Mouse (Mus musculus) testis, postnatal 14 days (tissue): ENCODE measurements around the gene Vmn2r105.

Experiments
- DNase-seq: peaks from one replicate; pipeline ENCODE4 v3.0.0; 2021; ENCODE audit warnings: low spot score

Gene Vmn2r105

DNA sequence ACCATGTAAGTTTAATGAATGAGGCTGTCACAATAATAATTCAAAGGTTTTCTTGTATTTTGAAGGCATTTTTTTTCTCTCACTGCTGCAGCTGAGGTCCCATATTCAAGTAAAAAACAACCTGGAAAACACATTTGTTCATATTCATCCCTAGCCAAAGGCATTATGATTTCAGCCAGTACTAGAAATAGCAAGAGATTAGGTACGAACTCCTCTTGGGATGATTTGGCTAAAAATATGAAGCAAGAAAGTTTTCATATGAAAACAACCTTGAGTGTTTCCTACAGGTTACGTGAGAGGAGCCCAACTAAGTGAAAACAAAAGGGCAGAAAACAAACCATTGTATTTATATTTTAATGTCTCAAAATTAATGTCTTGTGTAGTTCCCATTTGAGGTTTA lies at the start of gene Vmn2r105:
Gene Vmn2r105, minus strand, starts transcription at position 101 of the 400 bp plus-strand sequence.
- DNase-seq, result no peak

DNA sequence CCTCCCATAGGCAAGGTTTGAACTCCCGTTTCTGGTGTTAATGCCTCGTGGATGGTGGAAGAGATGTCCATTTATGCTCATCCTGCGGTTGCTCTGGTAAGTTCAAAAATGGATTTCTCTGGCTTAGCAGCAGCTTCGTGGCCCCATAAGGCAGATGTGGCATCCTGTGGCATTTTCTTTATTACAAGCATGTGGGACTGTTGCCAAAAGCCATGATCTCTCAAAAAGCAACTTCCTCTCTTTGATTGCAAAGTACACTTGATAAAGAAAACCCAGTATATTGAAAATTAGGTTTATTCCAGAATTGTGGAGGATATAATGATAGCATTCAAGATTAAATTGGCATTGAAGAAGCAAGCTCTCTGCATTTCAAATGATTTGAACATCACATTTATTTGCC lies 20.7 kb upstream of the Vmn2r105 start:
- no peak for DNase-seq

DNA sequence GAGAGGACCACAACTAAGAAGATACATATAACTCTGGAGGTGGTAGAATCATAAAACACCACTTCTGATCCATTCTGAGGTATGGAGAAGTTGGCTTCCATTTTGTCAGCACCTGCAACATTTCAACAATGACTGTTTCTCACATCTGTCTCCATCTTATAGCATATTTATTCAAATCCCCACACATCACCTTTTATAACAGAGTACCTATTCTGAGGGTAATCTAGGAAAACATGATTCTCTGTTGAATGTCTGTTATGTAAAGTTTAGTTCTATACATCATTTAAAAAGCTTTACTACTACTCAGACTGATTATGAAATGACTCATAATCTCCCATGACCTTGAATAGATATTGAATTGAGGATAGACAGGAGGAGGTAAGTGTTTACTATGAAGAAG lies 51.9 kb downstream of the Vmn2r105 start, which contains the start of gene Fpr-rs6:
Gene Fpr-rs6, minus strand, starts transcription at position 101 of the 400 bp plus-strand sequence.
- DNase-seq, result no peak
